Mouse (Mus musculus) stomach, postnatal 0 days (tissue): ENCODE results near the gene Serpinb9c.

Experiments
- CTCF ChIP-seq: IDR thresholded peaks from 2 replicates; pipeline ENCODE4 v1.5.1; 2016; ENCODE audit warnings: antibody characterized with exemption, low read depth, mild to moderate bottlenecking, moderate library complexity
- EP300 ChIP-seq: optimal IDR thresholded peaks from 2 replicates; pipeline ENCODE3; 2016; ENCODE audit warnings: antibody characterized with exemption

- TF ChIP-seq CTCF, result no peak
- no peak for TF ChIP-seq EP300
These were observed 33.1 kb upstream of the Serpinb9c start, which contains the start of gene Serpinb9d for GRCm38 (mm10) chr13:33192659-33193058.
